Mouse (Mus musculus) midbrain, embryonic 14.5 days (tissue): ENCODE measurements around the gene Inpp4a. TPM values are rescaled to one million over a fixed set of nuclear protein-coding genes. Genes with fewer than 3 reads are reported as not detected.

Experiments
- ATAC-seq: fragments of 200-750 bp; cut with Nextera tagmentation; 2 replicates; pipeline ENCODE4 v1.8.0; 2017; ENCODE audit warnings: moderate number of reproducible peaks, moderate library complexity; ENCODE audit not compliant: low FRiP score, low TSS enrichment
- DNase-seq: peaks from one replicate; pipeline ENCODE4 v3.0.0-alpha.2; 2015
- H3K27ac ChIP-seq: fragments of 300-500 bp; sonication (generic); replicated peaks from 2 replicates; pipeline ENCODE4 v1.5.1; 2014; ENCODE audit warnings: mild to moderate bottlenecking, low read depth, low read length, moderate library complexity
- H3K27me3 ChIP-seq: fragments of 300-500 bp; sonication (generic); 2 replicates; pipeline ENCODE4 v1.6.1; 2014; ENCODE audit warnings: low read length, control low read depth, mixed read lengths; ENCODE audit not compliant: control insufficient read depth, insufficient read depth
- H3K36me3 ChIP-seq: fragments of 300-500 bp; sonication (generic); 2 replicates; pipeline ENCODE4 v1.6.1; 2014; ENCODE audit warnings: low read length, control low read depth; ENCODE audit not compliant: control insufficient read depth, insufficient read depth
- H3K4me1 ChIP-seq: fragments of 300-500 bp; sonication (generic); 2 replicates; pipeline ENCODE4 v1.6.1; 2014; ENCODE audit warnings: mild to moderate bottlenecking, antibody characterized with exemption, low read length, control low read depth; ENCODE audit not compliant: control insufficient read depth, insufficient read depth
- H3K4me2 ChIP-seq: fragments of 300-500 bp; sonication (generic); 2 replicates; pipeline ENCODE4 v1.6.1; 2014; ENCODE audit warnings: mild to moderate bottlenecking, low read length, moderate library complexity
- H3K4me3 ChIP-seq: fragments of 300-500 bp; sonication (generic); replicated peaks from 2 replicates; pipeline ENCODE4 v1.5.1; 2014; ENCODE audit warnings: low read depth, low read length
- H3K9ac ChIP-seq: fragments of 300-500 bp; sonication (generic); replicated peaks from 2 replicates; pipeline ENCODE4 v1.6.1; 2014; ENCODE audit warnings: mild to moderate bottlenecking, low read length, moderate library complexity
- H3K9me3 ChIP-seq: fragments of 300-500 bp; sonication (generic); 2 replicates; pipeline ENCODE4 v1.6.1; 2016; ENCODE audit warnings: low read length, control low read depth, mixed read lengths; ENCODE audit not compliant: control insufficient read depth
- WGBS: fragments of 180-500 bp; shearing (Covaris S2); extraction: QIAGEN DNeasy Blood & Tissue Kit; methylation state at CpG from one replicate; pipeline ENCODE4 v1.1.7; 2014; 5-methylcytosine and 5-hydroxymethylcytosine counted together
- polyA plus RNA-seq: library from polyadenylated mRNA; unstranded; fragments of >200 nt; fragmentation: Nextera tagmentation; extraction: Ambion mirVana; gene quantifications from 2 replicates; pipeline ENCODE4 v1.2.1, GENCODE M21; 2014

Inpp4a gene
- polyA plus RNA-seq, 1 experiment from 2014 or later = 68.1 TPM

DNA sequence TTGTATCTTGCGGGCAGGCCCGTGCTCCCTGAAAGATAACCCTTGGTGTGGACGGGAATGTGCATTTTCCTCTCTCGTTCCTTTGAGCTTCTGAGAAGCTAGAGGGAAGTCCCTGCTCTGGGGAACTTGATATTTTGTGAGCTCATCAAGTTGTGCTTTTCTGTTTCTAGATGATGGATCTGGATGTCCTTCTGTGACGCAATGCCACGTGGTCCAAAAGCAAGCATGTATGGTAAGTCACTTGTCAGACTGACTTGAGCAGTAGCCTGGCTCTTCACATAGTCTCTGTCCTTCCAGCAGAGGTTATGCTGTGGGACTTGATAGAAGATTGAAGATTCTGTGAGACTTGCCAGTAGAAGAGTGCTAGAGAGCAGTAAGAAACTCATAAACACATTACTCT, 57.5 kb downstream of the Inpp4a start:
- ATAC-seq (no peak), DNase-seq (no peak)
- Histone ChIP-seq H3K9me3 (no peaks in the 10 kb centered on the region), H3K36me3 (peaks cover 26% of the 10 kb centered on the region), H3K27ac (no peak overlapping the region), H3K4me3 (no peak overlapping the region), H3K27me3 (no peaks in the 10 kb centered on the region), H3K4me1 (no peaks in the 10 kb centered on the region), H3K4me2 (no peak overlapping the region), H3K9ac (no peak overlapping the region)
- WGBS = 91% methylated on average over 6 of the region's 6 CpGs

- H3K27me3 ChIP-seq = no peaks in the 10 kb centered on the region
Observed at GRCm38 (mm10) chr1:37358621-37359020, 59.0 kb downstream of the Inpp4a start.

DNA sequence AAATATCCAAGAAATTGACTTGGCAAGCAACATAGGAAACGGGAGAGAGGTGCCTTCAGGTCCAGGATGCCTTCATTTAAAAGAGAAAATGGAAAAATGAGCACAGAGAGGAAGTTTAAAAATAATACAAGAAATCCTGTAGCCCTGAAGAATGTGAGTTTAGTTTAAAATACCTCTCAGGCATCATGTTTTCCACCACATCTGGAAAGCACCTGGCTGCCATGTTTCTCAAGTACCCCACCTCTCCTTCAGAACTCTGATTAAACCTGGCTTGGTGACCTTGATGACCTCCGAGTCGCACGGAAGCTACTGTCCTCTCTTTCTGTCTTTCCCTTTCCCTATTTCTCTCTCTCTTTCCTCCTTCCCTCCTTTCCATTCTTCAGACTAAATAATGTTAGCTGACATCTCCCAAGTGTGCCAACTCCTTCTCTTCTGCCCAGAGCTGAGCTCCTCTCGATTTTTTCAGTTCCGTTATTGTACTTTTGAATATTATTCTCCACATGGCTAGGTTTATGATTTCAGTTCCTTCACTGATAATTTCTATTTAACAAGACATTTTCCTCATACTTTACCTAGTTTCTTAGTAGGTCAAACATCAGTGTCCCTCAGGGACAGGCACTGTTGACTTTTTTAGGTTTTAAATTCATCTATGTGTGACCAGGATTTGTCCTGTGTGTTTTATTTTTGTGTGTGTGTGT, 59.9 kb downstream of the Inpp4a start:
- Histone ChIP-seq H3K27me3 (no peaks in the 10 kb centered on the region), H3K9ac (no peak overlapping the region), H3K4me1 (no peaks in the 10 kb centered on the region), H3K36me3 (peaks cover 32% of the 10 kb centered on the region), H3K27ac (no peak overlapping the region), H3K4me2 (no peak overlapping the region), H3K9me3 (no peaks in the 10 kb centered on the region), H3K4me3 (no peak overlapping the region)
- DNase-seq (no peak), ATAC-seq (no peak)
- WGBS = 90% methylated on average over 6 of the region's 6 CpGs

More at GRCm38 (mm10) chr1:37358621-37359020, 59.0 kb downstream of the Inpp4a start:
- peaks cover 32% of the 10 kb centered on the region for H3K36me3 ChIP-seq
- H3K4me3 ChIP-seq = no peak overlapping the region
- H3K4me2 ChIP-seq = no peak overlapping the region
- no peaks in the 10 kb centered on the region for H3K9me3 ChIP-seq
- no peak for ATAC-seq
- no peak overlapping the region for H3K9ac ChIP-seq
- 92% methylated on average over 8 of the region's 8 CpGs for WGBS
- H3K4me1 ChIP-seq = no peaks in the 10 kb centered on the region
- H3K27ac ChIP-seq = no peak overlapping the region
- DNase-seq = no peak

DNA sequence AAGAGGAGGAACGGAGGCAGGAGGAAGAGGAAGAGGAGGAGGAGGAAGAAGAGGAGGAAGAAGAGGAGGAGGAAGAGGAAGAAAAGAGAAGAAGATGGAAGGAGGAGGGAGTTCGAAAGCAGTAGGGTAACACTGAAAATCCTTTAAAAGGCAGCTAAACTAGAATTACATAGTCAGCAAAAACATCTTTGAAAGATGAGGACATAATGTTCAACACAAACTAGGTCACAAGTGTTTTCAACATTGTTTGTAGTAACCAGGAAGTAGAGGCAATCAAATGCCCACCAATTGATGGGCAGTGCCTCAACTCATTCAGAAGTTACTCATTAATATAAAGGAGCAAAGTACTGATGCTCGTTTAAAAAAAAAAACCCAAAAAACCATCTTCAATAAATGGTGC, 61.1 kb downstream of the Inpp4a start:
- ATAC-seq = no peak
- DNase-seq = no peak
- no peaks in the 10 kb centered on the region for H3K27me3 ChIP-seq
- H3K9me3 ChIP-seq = no peaks in the 10 kb centered on the region
- H3K4me2 ChIP-seq = no peak overlapping the region
- no peaks in the 10 kb centered on the region for H3K4me1 ChIP-seq
- H3K27ac ChIP-seq = no peak overlapping the region
- 95% methylated on average over 3 of the region's 3 CpGs for WGBS
- peaks cover 34% of the 10 kb centered on the region for H3K36me3 ChIP-seq
- H3K9ac ChIP-seq = no peak overlapping the region
- no peak overlapping the region for H3K4me3 ChIP-seq

DNA sequence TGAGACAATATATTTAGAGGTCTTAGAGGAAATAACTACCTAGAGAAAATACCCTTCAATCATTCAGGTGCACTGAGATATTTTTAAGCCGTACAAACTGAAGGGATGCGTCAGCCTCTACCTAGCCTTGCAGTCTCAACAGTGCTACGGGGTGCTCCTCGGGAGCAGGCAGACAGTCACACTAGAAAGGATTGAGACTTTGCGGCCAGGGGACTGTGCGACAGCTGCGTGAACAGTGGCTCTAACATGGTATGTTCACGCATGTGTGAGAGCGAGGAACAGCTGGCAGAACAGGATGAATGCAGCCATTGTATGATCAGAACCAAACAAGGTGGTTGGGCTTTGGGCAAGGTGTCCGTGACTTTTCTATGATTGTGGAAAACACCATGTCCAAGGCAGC, 63.1 kb downstream of the Inpp4a start:
- no peak overlapping the region for H3K9ac ChIP-seq
- H3K4me1 ChIP-seq = no peaks in the 10 kb centered on the region
- DNase-seq = no peak
- H3K27me3 ChIP-seq = no peaks in the 10 kb centered on the region
- no peak for ATAC-seq
- no peak overlapping the region for H3K4me2 ChIP-seq
- whole genome bisulfite sequencing = 93% methylated on average over 10 of the region's 10 CpGs
- no peaks in the 10 kb centered on the region for H3K9me3 ChIP-seq
- no peak overlapping the region for H3K4me3 ChIP-seq
- peaks cover 47% of the 10 kb centered on the region for H3K36me3 ChIP-seq
- no peak overlapping the region for H3K27ac ChIP-seq

GRCm38 (mm10) chr1:37368125-37368524, 68.5 kb downstream of the Inpp4a start:
- no peaks in the 10 kb centered on the region for H3K9me3 ChIP-seq
- no peaks in the 10 kb centered on the region for H3K4me1 ChIP-seq
- no peak overlapping the region for H3K9ac ChIP-seq
- peaks cover 66% of the 10 kb centered on the region for H3K36me3 ChIP-seq
- ATAC-seq (no peak), DNase-seq (no peak)
- no peaks in the 10 kb centered on the region for H3K27me3 ChIP-seq
- no peak overlapping the region for H3K27ac ChIP-seq
- WGBS = 96% methylated on average over 10 of the region's 10 CpGs
- no peak overlapping the region for H3K4me2 ChIP-seq
- no peak overlapping the region for H3K4me3 ChIP-seq

- Histone ChIP-seq H3K4me2 (no peak overlapping the region), H3K36me3 (peaks cover 69% of the 10 kb centered on the region), H3K27me3 (no peaks in the 10 kb centered on the region), H3K9me3 (no peaks in the 10 kb centered on the region), H3K9ac (no peak overlapping the region), H3K4me1 (no peaks in the 10 kb centered on the region), H3K4me3 (no peak overlapping the region), H3K27ac (no peak overlapping the region)
- WGBS = 93% methylated on average over 7 of the region's 7 CpGs
- no peak for ATAC-seq
- no peak for DNase-seq
Observed at GRCm38 (mm10) chr1:37368768-37369385, 69.2 kb downstream of the Inpp4a start.

- Histone ChIP-seq H3K4me2 (no peak overlapping the region), H3K4me3 (no peak overlapping the region), H3K27ac (no peak overlapping the region), H3K36me3 (peaks cover 70% of the 10 kb centered on the region), H3K9ac (no peak overlapping the region), H3K9me3 (no peaks in the 10 kb centered on the region), H3K27me3 (no peaks in the 10 kb centered on the region), H3K4me1 (no peaks in the 10 kb centered on the region)
- DNase-seq (no peak), ATAC-seq (no peak)
- WGBS = 92% methylated on average over 8 of the region's 8 CpGs
Observed at GRCm38 (mm10) chr1:37376177-37376576, 76.5 kb downstream of the Inpp4a start.

GRCm38 (mm10) chr1:37376751-37377150, 77.1 kb downstream of the Inpp4a start:
- Histone ChIP-seq H3K9me3 (no peaks in the 10 kb centered on the region), H3K4me2 (no peak overlapping the region), H3K27me3 (no peaks in the 10 kb centered on the region), H3K36me3 (peaks cover 65% of the 10 kb centered on the region), H3K27ac (no peak overlapping the region), H3K9ac (no peak overlapping the region), H3K4me1 (no peaks in the 10 kb centered on the region), H3K4me3 (no peak overlapping the region)
- no peak for DNase-seq
- WGBS = 83% methylated on average over 2 of the region's 2 CpGs
- no peak for ATAC-seq
